Mouse (Mus musculus): Measurements from ENCODE around the gene Zfp446.

GRCm38 (mm10) chr7:13022773-13023535 lies 45.3 kb downstream of the Zfp446 start:
- no peak for TF ChIP-seq EP300 (IDR thresholded peaks at IDR 0.05; ENCODE audit: low read depth)
- TF ChIP-seq CTCF (IDR thresholded peaks at IDR 0.05; ENCODE audit: low read depth) = no peak

Data from liver, embryonic 14.5 days (tissue).